Mouse (Mus musculus) heart, postnatal 10 days (tissue): ENCODE results near the gene Fbxl15. TPM values are rescaled to one million over a fixed set of nuclear protein-coding genes. Genes with fewer than 3 reads are reported as not detected.

Source experiments
- DNase-seq, 2 experiments: peaks; one replicate each; pipeline ENCODE4 v3.0.0; 2021
- intact Hi-C: fragments of 180-260 bp; cut with DNase I; formaldehyde crosslinking; loops from one replicate; pipeline ENCODE4 v1.15.1; 2025
- total RNA-seq, 2 experiments: library from RNA; stranded (reverse); gene quantifications; 2 replicates each; pipeline ENCODE4 v1.2.3; 2021

Fbxl15 gene
- total RNA-seq, 2 experiments from 2014 or later: 6.5 to 6.8 TPM

GRCm38 (mm10) chr19:46338942-46339286 is 10.9 kb downstream of the Fbxl15 start:
- intact Hi-C loops: loop anchor here (1.0 to 5.0 kb wide), 4 partner anchors 9 to 103 kb away; no protein-coding TSS in a partner anchor
- DNase-seq: no peak

GRCm38 (mm10) chr19:46339287-46339971 is 11.4 kb downstream of the Fbxl15 start:
- intact Hi-C loops: loop anchor here (1.0 to 5.0 kb wide), 3 partner anchors 9 to 103 kb away; no protein-coding TSS in a partner anchor
- peak; percentile 76 to 78 for DNase-seq

GRCm38 (mm10) chr19:46344710-46345419 is 16.9 kb downstream of the Fbxl15 start:
- intact Hi-C loops: no loop called here
- DNase-seq: no peak

GRCm38 (mm10) chr19:46347146-46347545 is 19.2 kb downstream of the Fbxl15 start:
- intact Hi-C loops: no loop called here
- DNase-seq: no peak

GRCm38 (mm10) chr19:46347936-46348668 is 20.1 kb downstream of the Fbxl15 start:
- DNase-seq: no peak
- intact Hi-C loops: loop anchor here (1.0 kb wide), 1 partner anchor 9 kb away; no protein-coding TSS in a partner anchor

GRCm38 (mm10) chr19:46348761-46349458 is 20.9 kb downstream of the Fbxl15 start:
- intact Hi-C loops: loop anchor here (1.0 kb wide), 1 partner anchor 10 kb away; no protein-coding TSS in a partner anchor
- peak; percentile 79 to 82 for DNase-seq

- DNase-seq: no peak
- intact Hi-C loops: no loop called here
Observed at GRCm38 (mm10) chr19:46349550-46349949, 21.6 kb downstream of the Fbxl15 start.

GRCm38 (mm10) chr19:46350168-46350932 is 22.4 kb downstream of the Fbxl15 start, which contains the start of gene 2310034G01Rik:
TSS of gene 2310034G01Rik (minus strand) at chr19:46350302.
- intact Hi-C loops: no loop called here
- DNase-seq: peak in 1 of 2 experiments; percentile 38

GRCm38 (mm10) chr19:46356701-46357138 is 28.7 kb downstream of the Fbxl15 start:
- peak; percentile 87 to 88 for DNase-seq

GRCm38 (mm10) chr19:46357344-46358280 is 29.6 kb downstream of the Fbxl15 start:
- DNase-seq: peak; percentile 43 to 47
- intact Hi-C loops: loop anchor here (2.0 kb wide), 1 partner anchor 19 kb away; the partner anchor contains the start of gene Cuedc2

More at GRCm38 (mm10) chr19:46356701-46357138, 28.7 kb downstream of the Fbxl15 start:
- intact Hi-C loops: loop anchor here (2.0 kb wide), 1 partner anchor 18 kb away; the partner anchor contains the start of gene Cuedc2

GRCm38 (mm10) chr19:46358381-46358780 is 30.4 kb downstream of the Fbxl15 start:
- DNase-seq: no peak
- intact Hi-C loops: no loop called here

- DNase-seq: no peak
- intact Hi-C loops: no loop called here
Observed at GRCm38 (mm10) chr19:46362104-46362503, 34.1 kb downstream of the Fbxl15 start.

- intact Hi-C loops: no loop called here
- DNase-seq: no peak
Observed at GRCm38 (mm10) chr19:46363294-46364009, 35.5 kb downstream of the Fbxl15 start.

- intact Hi-C loops: loop anchor here (5.0 kb wide), 1 partner anchor 66 kb away; the partner anchor contains the start of gene Nfkb2
- no peak for DNase-seq
Observed at GRCm38 (mm10) chr19:46367798-46368590, 40.0 kb downstream of the Fbxl15 start.

- intact Hi-C loops: loop anchor here (1.0 to 5.0 kb wide), 2 partner anchors 31 to 67 kb away; partner anchors contain the start of genes Cuedc2 and Nfkb2
- DNase-seq: peak; percentile 79 to 83
Observed at GRCm38 (mm10) chr19:46369204-46369603, 41.2 kb downstream of the Fbxl15 start.

GRCm38 (mm10) chr19:46374477-46375088 is 46.6 kb downstream of the Fbxl15 start:
- peak in 1 of 2 experiments; percentile 17 for DNase-seq
- intact Hi-C loops: no loop called here
